Mouse (Mus musculus) heart, adult 2 months (tissue): ENCODE results near the gene Thap3.

Source experiments
- CTCF ChIP-seq: fragments of 200-600 bp; IDR thresholded peaks from 2 replicates; pipeline ENCODE4 v1.8.1; 2022; ENCODE audit warnings: antibody characterized with exemption, mild to moderate bottlenecking, moderate library complexity
- EP300 ChIP-seq: fragments of 200-500 bp; IDR thresholded peaks from 2 replicates; pipeline ENCODE4 v1.6.1; 2011; ENCODE audit warnings: low read depth, low read length, control low read depth; ENCODE audit not compliant: insufficient read depth

DNA sequence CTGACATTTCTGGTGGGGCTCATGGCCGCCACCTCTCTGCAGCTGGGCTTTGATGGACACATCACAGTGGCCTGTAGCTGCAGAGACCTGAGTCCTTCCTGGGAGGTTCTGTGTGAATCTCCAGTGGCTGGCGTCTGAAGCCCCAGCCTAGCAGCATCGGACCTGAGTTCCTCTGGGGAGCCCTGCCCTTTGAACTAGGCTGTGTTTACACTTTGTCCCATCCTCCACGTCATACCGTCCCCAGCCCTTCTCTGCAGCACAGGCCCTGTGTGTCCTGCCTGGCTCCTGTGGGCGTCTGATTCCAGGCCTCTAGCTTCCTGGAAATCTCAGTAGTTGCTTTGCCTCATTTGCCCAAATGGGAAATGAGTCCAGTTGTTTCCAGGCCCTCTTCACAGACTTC is 35.6 kb downstream of the Thap3 start:
- TF ChIP-seq EP300 (no peak), CTCF (no peak)
